Mouse (Mus musculus) right cerebral cortex, postnatal 25 days (tissue): ENCODE results near the gene Lenep.

Experiments used
- DNase-seq: peaks from one replicate; pipeline ENCODE4 v3.0.0; 2022

Lenep gene

GRCm38 (mm10) chr3:89390699-89391662 lies 11.6 kb downstream of the Lenep start:
- DNase-seq: no peak

DNA sequence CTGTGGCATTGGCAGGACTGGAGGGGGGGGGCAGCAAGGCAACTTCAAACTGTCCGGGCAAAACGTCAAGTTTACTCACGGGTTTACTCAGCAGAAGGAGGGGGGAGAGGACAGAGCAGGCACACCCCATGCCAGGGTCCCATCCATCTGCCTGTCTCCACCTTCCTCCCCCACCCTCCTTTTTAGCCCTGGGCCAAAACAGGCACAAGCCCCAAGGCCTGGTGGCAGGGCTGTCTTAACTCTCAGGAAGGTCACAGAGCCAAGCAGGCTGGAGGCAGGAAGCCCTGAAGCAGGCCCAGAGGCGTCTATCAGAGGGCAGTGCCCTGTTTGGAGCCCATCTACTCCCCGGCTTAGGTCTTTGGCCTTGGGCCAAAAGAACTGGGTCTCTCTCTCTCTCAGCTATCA lies 12.5 kb downstream of the Lenep start:
- DNase-seq: no peak

DNA sequence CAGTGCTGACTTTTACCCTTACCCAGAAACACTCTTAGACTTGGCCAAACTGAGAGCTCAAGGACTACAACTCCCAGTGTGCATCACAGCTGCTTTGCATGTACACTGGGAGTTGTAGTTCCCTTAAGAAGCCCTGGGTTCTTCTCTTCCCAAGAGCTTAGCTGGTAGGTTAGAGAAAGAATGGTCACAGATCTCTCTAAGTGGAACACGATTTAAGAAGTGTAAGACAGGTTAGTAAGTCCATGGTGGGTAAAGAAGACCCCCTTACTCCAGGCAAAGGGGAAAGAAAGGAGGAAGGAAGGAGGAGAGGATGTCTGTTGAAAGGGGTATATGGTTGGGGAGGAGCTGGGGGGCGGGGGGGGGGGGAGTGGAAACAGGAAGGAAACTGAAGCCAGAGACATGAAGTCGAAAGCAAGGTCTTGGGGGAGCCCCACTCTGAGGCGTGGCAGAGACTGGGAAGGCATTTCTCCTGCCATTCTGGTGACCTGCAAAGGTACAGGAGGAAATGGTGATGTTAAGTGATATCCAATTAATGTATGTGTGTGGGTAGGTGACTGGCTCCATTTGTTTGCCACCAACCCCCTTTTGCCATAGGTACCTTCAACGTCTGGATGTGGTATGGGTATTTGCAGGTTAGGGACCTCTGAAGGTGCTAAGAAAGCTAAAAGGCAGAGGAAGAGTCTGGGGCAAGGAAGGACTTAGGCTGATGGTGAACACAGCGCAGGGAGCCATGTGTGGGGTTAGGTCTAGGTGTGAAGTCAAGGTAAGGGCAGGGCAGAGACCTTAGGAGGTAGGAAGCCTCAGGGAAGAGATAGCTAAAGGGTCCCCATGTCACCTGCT lies 13.5 kb downstream of the Lenep start:
- no peak for DNase-seq

DNA sequence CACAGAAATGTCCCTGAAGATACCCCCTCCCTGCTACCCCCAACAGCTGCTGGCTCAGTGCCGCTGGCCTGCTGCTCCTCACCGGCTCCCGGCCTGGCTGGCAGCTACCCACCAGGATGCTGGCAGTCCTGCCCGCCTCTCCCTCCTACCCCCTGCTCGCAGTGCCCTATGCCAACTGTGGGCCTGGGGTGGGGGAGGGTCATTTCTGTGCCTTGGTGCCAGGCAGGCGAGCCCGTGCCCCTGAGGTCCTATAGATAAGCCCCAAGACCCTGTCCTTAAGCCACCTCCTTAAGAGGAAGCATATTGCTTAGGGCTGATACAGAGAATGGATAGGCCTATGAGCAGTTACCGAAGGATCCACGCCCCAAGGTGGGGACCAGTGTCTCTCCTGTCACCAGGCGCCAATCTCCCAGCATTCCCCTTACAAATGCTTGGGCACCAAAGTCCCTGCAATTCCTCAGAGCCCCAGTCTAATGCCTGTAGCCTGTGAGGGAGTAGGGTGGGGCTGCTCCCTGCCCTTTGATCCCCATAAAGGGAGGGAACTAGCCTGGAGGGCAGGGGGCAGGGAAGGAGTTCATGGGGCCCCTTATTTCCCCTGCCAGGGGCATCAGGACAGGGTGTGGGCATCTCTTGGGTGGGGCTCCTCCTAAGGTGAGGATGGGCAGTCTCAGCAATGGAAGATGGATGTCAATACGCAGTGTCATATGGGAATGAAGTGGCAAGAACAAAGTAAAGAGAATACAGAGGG lies 14.3 kb downstream of the Lenep start:
- DNase-seq: no peak

DNA sequence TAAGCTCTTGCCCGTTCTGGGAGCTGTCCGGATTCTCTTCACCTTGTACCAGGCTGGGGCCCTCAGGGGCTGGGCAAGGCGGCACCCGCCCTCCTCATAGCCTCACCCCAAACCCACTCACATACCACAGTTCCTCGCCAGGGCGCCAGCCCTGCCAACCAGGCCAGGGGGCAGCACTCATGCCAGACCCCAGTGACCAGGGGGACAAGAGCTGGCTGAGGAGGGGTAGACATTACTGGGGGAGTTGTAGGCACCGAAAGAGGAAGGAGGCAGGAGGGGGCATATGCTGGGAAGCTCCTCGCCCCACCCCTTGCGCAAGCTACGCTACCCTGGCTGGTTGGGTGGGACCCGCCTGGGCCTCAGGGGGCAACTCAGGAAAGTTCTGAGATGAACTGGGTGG lies 15.0 kb downstream of the Lenep start:
- no peak for DNase-seq

DNA sequence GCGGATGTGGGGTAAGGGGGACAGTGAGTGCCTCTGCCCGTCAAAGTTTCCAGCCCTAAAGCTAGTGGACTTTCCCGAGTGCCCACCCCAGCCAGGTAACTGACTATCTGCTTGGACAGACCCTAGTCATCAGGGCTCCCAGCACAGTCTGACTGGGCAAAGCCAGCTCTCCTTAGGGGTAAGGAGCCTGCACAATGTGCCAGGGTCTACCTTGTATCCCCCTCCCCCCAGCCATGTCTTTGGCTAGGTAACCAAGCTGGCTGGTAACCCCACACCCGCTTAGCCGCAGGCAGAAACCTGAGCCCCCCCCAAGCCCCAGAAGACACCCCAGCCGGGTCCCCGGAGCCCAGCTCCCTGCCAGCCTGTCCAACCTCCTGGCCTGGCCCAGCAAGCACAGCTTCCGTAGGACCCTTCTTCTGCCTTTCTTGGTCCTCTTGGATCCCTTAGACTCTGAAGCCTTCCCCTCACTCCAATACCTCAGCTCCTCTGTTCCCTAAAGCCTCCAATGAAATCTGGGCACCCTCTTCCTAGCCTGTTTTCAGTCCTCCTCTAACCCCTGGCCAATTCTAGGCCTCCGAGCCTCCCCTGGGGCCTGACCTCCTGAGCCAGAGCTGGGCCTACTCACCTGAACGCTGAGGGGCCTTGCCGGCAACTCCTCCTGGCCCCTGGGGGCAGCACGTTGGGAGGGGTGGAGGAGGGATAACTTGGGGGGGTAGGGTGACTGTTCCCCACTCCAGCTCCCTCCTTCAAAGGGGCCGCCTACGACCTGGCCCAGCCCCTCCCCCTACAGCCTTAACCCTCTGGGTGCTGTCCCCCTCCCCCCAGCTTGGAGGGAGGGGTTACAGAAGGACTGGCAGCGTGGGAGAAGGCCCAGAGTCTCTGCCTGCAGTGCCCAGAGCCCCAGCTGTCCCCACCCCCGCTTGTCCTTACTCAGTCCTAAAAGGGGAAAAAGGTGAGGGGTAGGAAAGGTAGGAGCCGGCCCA lies 15.9 kb downstream of the Lenep start:
- no peak for DNase-seq

DNA sequence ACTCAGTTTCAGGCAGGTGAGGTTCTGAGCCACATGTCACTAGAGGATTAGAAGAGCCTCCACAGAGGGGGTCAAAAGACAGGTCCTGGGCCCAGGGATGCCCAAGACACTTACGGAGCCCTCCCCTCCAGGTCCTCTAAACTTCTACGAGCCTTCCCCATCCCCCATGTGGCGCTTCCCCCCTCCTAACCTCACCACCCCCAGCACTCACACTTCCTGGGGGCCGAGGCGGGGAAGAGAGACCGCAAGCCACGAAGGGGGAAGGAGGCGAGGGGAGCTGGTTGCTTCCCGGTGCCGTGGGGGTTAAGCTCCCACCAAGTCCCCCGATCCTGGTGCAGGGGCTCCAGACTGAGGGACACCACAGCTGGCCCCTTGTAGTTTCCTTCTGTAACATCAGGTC lies 17.1 kb downstream of the Lenep start:
- no peak for DNase-seq

DNA sequence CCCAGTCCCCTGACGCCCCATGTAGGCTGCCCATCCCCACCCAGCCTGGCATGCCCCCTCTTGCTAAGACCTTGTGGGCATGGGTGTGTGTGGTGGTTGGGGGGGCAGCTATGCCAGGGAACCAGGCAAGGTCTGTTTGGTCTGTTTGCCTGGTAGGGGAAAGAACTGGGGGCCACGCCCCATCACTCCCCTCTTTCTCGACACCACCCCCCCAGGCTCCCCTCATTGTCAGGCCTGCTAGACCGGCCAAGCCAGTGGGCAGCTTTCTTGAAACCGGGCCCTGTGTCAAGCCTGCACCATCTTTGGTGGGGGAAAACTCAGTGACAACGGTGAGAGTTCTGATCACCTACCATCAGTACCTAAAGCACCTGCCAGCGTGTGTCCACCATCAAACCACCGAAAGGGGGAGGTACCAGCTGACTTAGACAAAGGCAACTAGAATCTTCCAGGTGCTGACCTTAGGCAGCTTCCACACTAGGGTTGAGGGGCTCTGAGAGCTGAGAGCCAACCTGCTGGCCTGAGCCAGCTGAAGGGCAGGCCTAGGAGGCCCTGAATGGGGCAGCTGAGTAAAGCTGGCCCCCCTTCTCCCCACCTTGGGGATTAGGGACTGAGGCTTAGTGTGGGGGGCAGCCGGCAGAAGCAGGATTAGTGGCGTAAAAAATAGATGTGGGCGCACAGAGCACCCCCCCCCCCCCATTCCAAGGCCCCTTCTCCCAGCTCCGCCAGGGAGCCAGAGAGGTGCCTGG lies 18.1 kb downstream of the Lenep start:
- no peak for DNase-seq

GRCm38 (mm10) chr3:89383651-89384255 lies 18.8 kb downstream of the Lenep start:
- DNase-seq: no peak

GRCm38 (mm10) chr3:89382950-89383349 lies 19.6 kb downstream of the Lenep start:
- no peak for DNase-seq

DNA sequence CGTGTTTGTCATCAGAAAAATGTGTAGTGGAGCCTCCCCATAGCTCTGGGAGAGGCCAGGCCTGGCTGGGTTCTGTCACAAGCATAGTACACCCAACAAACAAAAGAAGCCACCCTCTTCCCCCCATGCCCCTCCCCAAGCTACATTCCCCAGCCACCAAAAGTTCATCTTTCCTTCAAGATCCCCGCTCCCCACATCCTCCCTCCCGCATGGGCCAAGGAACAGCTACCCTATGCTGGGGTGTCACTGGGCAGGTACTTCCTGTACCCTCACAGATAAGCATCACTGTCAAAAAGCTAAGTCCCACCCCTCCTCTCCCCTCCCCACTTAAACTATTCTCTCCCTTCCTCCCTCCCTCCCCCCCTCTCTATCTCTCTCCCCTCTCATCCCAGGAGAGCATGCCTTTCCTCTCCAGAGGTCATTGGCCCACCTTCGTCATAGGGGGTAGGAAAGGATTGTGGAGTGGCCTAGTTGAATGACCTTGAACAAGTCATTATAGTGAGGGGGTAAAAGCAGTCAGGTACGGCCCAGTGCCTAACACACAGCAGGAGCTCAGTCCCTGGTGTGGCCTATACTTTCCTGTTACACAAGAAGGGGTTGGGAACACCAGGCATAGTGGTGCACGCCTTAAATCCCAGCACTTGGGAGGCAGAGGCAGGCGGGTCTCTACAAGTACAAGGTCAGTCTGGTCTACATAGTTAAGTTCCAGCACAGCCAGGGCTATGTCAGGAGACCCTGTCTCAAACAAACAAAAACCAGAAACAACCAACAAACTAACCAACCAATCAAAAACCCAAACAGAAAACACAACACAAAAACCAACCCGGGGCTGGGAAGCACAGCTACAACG lies 20.3 kb downstream of the Lenep start:
- no peak for DNase-seq

DNA sequence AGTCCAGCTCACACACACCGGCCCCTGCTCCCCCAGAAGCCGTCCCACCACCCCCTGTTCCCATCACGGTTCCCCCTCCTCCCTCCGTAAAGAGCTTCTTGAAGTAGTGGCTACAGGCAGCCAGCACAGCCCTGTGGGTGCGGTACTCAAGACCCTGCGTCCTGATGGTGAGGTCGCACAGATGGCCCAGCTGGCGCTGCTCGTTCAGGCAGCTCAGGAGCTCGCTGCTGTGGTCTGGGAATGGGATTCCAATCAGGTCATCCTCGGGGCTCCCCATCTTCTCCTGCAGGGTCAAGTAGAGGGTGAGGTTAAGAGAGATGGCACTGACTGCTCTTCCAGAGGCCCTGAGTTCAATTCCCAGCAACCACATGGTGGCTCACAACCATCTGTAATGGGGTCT lies 21.4 kb downstream of the Lenep start:
- DNase-seq: no peak

- DNase-seq: no peak
Measured at GRCm38 (mm10) chr3:89380711-89381110, 21.9 kb downstream of the Lenep start.

GRCm38 (mm10) chr3:89380291-89380690 lies 22.3 kb downstream of the Lenep start:
- no peak for DNase-seq

DNA sequence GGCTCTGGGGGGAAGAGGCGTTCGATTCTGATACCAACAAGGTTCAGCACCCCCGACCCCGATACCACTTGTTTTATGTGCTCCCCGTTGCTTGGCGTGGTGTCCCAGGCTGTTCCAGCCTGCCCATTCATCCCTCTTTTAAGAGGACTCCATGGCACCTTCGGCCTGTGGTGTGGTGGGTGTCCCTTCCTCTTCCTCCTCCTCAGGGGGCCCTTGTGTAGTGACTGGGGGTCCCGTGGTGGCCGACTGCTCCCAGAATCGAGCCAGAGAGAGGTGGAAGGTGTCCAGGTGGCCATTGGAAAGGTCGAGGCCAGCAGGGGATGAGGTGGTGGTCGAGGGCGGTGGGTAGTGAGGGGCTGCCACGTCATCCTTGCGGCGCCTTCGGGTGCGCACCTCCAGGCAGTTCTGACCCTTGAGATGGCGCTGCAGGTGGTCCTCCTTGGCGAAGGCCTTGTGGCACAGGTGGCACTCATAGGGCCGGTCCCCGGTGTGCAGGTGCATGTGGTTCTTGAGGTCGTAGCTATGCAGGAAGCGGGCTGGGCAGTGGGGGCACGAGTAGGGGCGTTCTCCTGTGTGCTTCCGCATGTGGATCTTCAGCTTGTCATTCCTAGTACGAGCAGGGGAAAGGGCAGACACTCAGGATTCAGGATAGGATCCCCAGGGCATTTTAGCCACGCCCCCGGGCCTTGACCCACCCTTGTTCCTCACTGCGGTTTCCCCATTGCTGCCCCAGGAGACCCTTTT lies 23.0 kb downstream of the Lenep start:
- DNase-seq: no peak

- peak; percentile 77 for DNase-seq
Measured at GRCm38 (mm10) chr3:89378394-89379067, 24.1 kb downstream of the Lenep start.

DNA sequence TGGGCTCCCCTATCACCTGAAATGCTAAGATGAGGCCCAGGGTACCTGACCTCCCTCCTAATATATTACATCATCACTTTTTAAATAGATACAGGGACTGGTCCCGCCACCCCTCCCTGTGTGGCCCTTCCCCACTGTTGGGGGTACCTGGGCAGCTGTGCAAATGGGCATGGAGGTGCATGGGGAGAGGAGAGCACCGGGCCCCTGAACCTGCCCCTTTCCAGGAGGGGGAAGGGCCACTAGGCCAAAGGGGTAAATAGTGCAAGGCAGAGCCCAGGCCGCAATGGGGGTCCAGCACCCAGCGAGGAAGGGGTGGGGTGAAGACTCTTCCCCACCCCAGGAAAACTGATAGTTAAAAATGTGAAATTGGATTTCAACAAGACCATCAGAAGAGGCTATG lies 24.8 kb downstream of the Lenep start:
- DNase-seq: no peak

DNA sequence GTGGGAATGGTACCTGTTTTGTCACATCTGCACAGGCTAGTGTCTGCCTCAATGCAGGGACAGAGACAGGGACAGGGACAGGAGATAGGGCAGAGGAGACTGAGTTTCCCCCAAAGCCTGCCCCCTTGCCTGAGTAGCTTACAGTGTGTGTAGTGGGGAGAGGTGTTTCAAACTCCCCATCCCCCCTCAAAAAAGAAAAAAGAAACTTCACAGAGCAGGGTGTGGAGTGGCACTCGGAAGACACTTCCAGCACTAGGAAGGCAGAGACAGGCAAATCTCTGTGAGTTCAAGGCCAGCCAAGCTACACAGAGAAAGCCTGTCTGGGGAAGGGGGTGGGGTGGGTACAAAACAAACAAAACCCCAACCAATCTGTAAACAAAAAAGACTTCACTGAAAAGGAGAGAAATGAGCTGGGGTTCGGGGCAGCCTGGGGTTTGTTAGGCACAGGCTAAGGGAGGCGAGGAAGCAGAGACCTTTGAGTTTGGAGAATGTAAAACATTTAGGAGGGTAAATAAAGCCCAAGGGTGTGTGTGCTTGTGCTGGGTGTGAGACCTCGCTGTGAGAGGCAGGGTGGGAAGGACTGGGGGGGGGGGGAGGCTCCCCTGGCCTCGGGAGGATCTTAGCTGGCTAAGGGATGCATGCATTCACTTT lies 28.9 kb downstream of the Lenep start:
- DNase-seq: no peak
